Mouse (Mus musculus) forebrain, postnatal 0 days (tissue): Measurements from ENCODE around the gene Cyren. TPM values are rescaled to one million over a fixed set of nuclear protein-coding genes. Genes with fewer than 3 reads are reported as not detected.

Source experiments
- ATAC-seq: fragments of 200-750 bp; cut with Nextera tagmentation; 2 replicates; pipeline ENCODE4 v1.8.0; 2017; ENCODE audit warnings: mild to moderate bottlenecking, moderate library complexity
- DNase-seq: peaks from one replicate; pipeline ENCODE4 v3.0.0-alpha.2; 2015
- H3K27ac ChIP-seq: fragments of 300-500 bp; sonication (generic); 2 replicates; pipeline ENCODE4 v1.5.1; 2014; ENCODE audit warnings: low read depth, mild to moderate bottlenecking, antibody characterized with exemption, low read length, moderate library complexity, mixed read lengths
- H3K27me3 ChIP-seq: fragments of 300-500 bp; sonication (generic); 2 replicates; pipeline ENCODE4 v1.6.1; 2014; ENCODE audit warnings: mild to moderate bottlenecking, low read length, mixed read lengths; ENCODE audit not compliant: insufficient read depth
- H3K36me3 ChIP-seq: fragments of 300-500 bp; sonication (generic); 2 replicates; pipeline ENCODE4 v1.6.1; 2014; ENCODE audit warnings: mild to moderate bottlenecking, moderate library complexity; ENCODE audit not compliant: insufficient read depth
- H3K4me1 ChIP-seq: fragments of 300-500 bp; sonication (generic); 2 replicates; pipeline ENCODE4 v1.6.1; 2014; ENCODE audit warnings: antibody characterized with exemption; ENCODE audit not compliant: insufficient read depth
- H3K4me2 ChIP-seq: fragments of 300-500 bp; sonication (generic); 2 replicates; pipeline ENCODE4 v1.6.1; 2014; ENCODE audit warnings: low read depth, mild to moderate bottlenecking, moderate library complexity
- H3K4me3 ChIP-seq: fragments of 300-500 bp; sonication (generic); 2 replicates; pipeline ENCODE4 v1.5.1; 2014; ENCODE audit warnings: low read depth, low read length, mixed read lengths
- H3K9ac ChIP-seq: fragments of 300-500 bp; sonication (generic); 2 replicates; pipeline ENCODE4 v1.6.1; 2014; ENCODE audit warnings: mild to moderate bottlenecking
- H3K9me3 ChIP-seq: fragments of 300-500 bp; sonication (generic); 2 replicates; pipeline ENCODE4 v1.6.1; 2016; ENCODE audit warnings: low read length
- CTCF ChIP-seq: sonication (generic); IDR thresholded peaks from 2 replicates; pipeline ENCODE4 v1.5.1; 2016; ENCODE audit warnings: antibody characterized with exemption, control low read depth, low read depth
- WGBS: fragments of 180-500 bp; shearing (Covaris S2); extraction: QIAGEN DNeasy Blood & Tissue Kit; methylation state at CpG from one replicate; pipeline ENCODE4 v1.1.7; 2014; 5-methylcytosine and 5-hydroxymethylcytosine counted together
- polyA plus RNA-seq: library from polyadenylated mRNA; unstranded; fragments of >200 nt; fragmentation: Nextera tagmentation; extraction: Ambion mirVana; gene quantifications from 2 replicates; pipeline ENCODE4 v1.2.1, GENCODE M21; 2015
- total RNA-seq: library from RNA; depleted of rRNA; stranded (reverse); fragments of >200 nt; gene quantifications from 2 replicates; pipeline ENCODE4 v1.2.3, GENCODE M21; 2014

Cyren gene
- total and polyA plus RNA-seq, 2 experiments from 2014 or later: 5.0 to 5.7 TPM

DNA sequence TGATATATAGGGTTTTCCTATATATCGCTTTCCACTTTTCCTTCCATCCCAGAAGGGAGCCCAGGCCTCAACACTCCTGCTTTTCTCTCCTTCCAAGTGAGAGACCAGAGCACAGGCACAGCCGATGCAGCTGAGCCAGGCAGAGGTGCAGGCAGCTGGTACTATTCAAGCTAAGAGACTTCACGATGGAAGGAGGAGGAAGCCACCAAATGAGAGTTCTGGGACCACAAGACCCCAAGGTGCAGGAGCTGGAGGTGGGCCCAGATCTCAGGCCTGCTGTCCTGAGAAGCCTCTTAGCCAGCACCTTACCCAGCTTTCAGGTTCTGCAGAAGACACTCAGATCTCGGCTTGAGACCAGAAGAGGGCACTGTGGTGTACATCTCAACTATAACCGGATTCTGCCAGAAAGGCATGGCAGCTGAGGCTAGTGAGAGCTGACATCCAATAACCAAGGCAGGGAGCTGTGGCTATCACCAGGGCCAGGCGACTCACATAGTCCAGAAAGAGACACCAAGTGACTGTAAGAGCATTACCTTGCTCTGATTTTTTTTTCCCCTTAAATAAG, 2.1 kb upstream of the Cyren start:
- no peak overlapping the region for H3K4me3 ChIP-seq
- H3K27me3 ChIP-seq: no peaks in the 10 kb centered on the region
- H3K36me3 ChIP-seq: peaks cover 29% of the 10 kb centered on the region
- DNase-seq: peak; percentile 56
- ATAC-seq: no peak
- no peak overlapping the region for H3K9ac ChIP-seq
- peak; percentile 64 for TF ChIP-seq CTCF
- H3K4me1 ChIP-seq: peaks cover 8% of the 10 kb centered on the region
- WGBS: 56% methylated on average over 6 of the region's 6 CpGs
- no peak overlapping the region for H3K4me2 ChIP-seq
- H3K27ac ChIP-seq: no peak overlapping the region
- no peaks in the 10 kb centered on the region for H3K9me3 ChIP-seq

- WGBS: 90% methylated on average over 16 of the region's 16 CpGs
- no peak for DNase-seq
- H3K27ac ChIP-seq: no peak overlapping the region
- TF ChIP-seq CTCF: no peak
- H3K9ac ChIP-seq: no peak overlapping the region
- peaks cover 21% of the 10 kb centered on the region for H3K36me3 ChIP-seq
- H3K4me3 ChIP-seq: no peak overlapping the region
- H3K9me3 ChIP-seq: no peaks in the 10 kb centered on the region
- H3K27me3 ChIP-seq: no peaks in the 10 kb centered on the region
- peaks cover 8% of the 10 kb centered on the region for H3K4me1 ChIP-seq
- no peak for ATAC-seq
- H3K4me2 ChIP-seq: no peak overlapping the region
Observed at GRCm38 (mm10) chr6:34879101-34879740, 1.4 kb upstream of the Cyren start.

DNA sequence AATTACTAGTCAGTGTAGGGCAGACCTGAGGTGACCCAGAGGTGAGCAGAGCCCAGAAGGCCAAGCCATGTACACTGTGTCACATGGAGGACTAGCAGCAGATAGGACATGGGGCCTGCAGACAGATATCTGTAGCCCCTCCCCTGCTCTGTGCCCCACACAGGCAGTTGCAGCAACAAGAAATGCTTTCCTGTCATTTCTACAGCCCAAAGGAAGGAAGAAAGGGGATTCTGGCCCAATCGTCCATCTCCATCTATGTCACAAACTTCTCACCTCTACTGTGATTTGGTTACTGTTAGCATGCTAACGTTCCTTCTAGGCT, 1.1 kb downstream of the Cyren start:
- Histone ChIP-seq H3K9me3 (no peaks in the 10 kb centered on the region), H3K9ac (peak overlapping the region; percentile 75; the same call in 1 of the 2 replicates), H3K27me3 (no peaks in the 10 kb centered on the region), H3K4me1 (peaks cover 8% of the 10 kb centered on the region), H3K27ac (no peak overlapping the region), H3K36me3 (peaks cover 15% of the 10 kb centered on the region), H3K4me3 (peak overlapping the region; percentile 66; the same call in 1 of the 2 replicates), H3K4me2 (peak overlapping the region; percentile 63)
- 31% methylated on average over 2 of the region's 2 CpGs for WGBS
- no peak for DNase-seq
- TF ChIP-seq CTCF: no peak
- ATAC-seq: no peak

DNA sequence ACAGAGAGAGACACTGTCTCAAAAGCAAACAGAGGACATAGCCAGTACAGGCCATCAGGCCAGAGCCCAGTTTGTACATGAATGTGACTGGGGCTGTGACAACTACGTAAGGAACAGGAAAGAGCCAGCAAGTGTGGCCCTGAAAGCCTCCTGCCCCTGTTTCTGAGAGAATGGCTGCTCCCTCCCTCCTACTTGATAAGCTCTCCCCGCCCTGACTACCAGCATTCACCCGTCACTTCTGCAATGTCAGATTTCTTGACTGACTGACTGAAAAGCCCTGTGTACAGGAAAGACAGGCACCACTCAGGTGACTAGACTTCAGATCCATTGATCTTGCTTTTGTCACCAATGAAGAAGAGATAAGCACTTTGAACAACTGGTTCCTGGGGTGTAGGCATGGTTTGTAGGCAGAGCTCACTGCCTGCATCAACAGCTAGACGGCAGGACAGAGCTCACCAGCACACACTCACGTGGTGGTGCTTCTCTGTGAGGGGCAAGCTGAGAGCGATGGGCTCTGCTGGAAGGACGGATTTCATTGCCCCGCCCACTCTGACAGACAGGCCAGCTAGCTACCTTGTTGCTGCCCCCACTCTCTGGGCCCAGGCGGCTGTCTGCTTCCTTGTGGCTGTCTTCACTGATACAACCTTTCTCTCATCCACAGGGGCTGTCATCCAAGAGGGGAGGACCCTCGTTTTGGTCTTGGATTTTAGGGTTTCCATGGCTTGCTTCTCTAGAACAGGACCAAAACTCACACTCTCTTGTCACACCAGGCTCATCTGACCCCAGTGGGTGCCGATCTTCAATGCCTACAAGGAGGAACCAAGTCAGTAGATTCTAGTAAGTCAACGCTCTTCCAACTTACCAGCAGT, 1.7 kb downstream of the Cyren start:
- Histone ChIP-seq H3K4me3 (no peak overlapping the region), H3K27me3 (no peaks in the 10 kb centered on the region), H3K9ac (no peak overlapping the region), H3K4me2 (no peak overlapping the region), H3K36me3 (peaks cover 13% of the 10 kb centered on the region), H3K4me1 (peaks cover 8% of the 10 kb centered on the region), H3K27ac (no peak overlapping the region), H3K9me3 (no peaks in the 10 kb centered on the region)
- peak; percentile 12; the same call in 1 of the 2 replicates for TF ChIP-seq CTCF
- no peak for ATAC-seq
- no peak for DNase-seq
- 64% methylated on average over 12 of the region's 12 CpGs for WGBS

DNA sequence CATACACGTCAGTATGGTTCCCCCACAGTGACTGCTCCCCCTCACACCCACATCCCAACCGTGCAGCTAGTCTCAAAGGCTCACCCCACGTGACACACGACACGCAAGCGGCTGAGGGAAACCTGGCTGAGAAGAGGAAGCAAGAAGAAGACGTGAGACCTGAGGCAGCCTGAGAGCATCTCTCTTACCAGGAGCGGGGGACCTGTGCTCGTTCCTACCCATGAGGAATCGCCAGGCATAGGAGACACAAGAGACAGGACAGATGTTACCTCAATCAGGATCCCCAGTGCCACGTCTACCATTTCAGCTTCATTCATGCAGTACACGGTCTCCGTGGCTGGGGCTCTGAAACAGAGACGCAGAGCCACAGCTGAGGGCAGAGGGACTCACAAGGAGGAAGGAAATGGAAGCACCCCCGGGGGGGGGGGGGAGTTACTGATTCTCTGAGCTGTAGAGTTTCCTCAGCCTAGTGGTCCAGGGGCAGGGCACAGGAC, 2.5 kb downstream of the Cyren start:
- DNase-seq (no peak), ATAC-seq (no peak)
- H3K27ac ChIP-seq: no peak overlapping the region
- no peak overlapping the region for H3K4me3 ChIP-seq
- H3K4me1 ChIP-seq: peaks cover 8% of the 10 kb centered on the region
- H3K36me3 ChIP-seq: peaks cover 6% of the 10 kb centered on the region; the same call in 1 of the 2 replicates
- no peak for TF ChIP-seq CTCF
- H3K9me3 ChIP-seq: no peaks in the 10 kb centered on the region
- H3K9ac ChIP-seq: no peak overlapping the region
- WGBS: 91% methylated on average over 15 of the region's 15 CpGs
- no peak overlapping the region for H3K4me2 ChIP-seq
- no peaks in the 10 kb centered on the region for H3K27me3 ChIP-seq

DNA sequence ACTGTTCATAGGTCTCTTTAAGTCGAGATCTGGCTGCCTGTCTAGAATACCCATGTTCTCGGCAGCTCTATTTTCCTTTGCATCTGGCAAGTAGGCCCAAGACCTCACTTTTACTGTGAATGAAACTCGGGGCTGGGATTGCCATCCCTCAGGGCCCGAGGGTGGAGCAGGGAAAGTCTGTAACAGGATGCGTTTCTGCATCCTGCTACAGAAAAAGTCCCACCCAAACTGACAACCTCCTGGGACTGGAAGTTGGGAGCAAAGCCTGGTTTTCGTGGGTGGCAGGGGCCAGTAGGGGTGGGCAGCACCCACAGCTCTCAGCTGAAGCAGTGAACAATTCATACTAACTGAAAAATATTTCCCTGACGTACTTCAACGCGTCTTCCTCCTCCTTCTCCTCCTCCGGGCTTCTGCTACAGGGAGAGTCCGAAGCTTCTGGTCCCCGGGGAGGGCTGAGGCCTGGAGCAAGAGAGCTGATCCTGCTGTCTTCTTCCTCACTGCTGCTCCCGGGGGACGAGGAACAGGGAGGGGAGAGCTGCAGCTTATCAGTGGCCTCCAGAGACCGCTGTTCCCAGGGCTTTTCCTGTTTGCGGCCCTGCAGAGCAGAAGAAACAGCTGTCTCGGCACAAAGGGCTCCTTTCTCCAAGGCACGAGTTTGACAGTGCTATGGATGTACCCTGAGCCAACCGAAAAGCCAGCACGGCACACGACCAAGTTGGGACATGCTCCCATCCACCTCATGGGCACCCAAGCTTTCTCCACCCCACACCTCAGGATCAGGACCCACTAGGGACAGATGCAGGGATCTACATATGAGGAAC, 3.5 kb downstream of the Cyren start:
- WGBS: 79% methylated on average over 21 of the region's 21 CpGs
- H3K4me3 ChIP-seq: no peak overlapping the region
- DNase-seq (no peak), ATAC-seq (no peak)
- H3K4me1 ChIP-seq: peaks cover 8% of the 10 kb centered on the region
- peaks cover 4% of the 10 kb centered on the region; the same call in 1 of the 2 replicates for H3K36me3 ChIP-seq
- H3K27me3 ChIP-seq: no peaks in the 10 kb centered on the region
- H3K9ac ChIP-seq: no peak overlapping the region
- no peaks in the 10 kb centered on the region for H3K9me3 ChIP-seq
- no peak for TF ChIP-seq CTCF
- H3K4me2 ChIP-seq: no peak overlapping the region
- H3K27ac ChIP-seq: no peak overlapping the region
